Mouse (Mus musculus) left cerebral cortex, postnatal 10 days (tissue): ENCODE measurements at regions not wholly inside any gene's neighbourhood (a gene's known extent, or its start where the extent isn't known, plus 50 kb on each side); places are given as distances from the start of the nearest gene placed in this dataset.
A peak's percentile ranks its signal among the peaks of the same experiment; 100 is the strongest.

ENCODE experiments used
- DNase-seq, 2 experiments: peaks; one replicate each; pipeline ENCODE4 v3.0.0; 2021 to 2022; ENCODE audit warnings: low spot score in 2 of 2, mixed read lengths in 1 of 2; ENCODE audit errors: extremely low spot score in 1 of 2
- intact Hi-C: fragments of 180-260 bp; cut with DNase I; formaldehyde crosslinking; loops from one replicate; pipeline ENCODE4 v1.15.1; 2025

DNA sequence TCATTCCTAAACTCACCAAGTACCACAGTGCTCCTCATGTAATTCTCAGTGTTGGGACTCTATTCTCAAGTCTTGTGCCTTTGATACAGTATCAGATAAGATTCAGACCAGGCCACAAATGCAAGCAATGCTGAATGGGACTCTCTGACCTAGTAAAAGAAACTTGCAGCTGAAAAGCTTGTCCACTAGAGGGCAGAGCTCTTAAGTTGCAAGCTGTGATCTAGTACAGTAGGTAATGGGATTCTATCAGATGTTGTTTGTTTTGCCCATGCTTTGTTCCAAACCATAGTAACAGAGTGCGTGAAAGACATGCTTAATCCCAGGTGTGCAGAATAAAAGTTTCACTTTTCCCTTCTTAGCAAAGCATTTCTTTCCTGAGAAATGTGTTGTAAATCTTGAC is 383.2 kb upstream of the Chrm2 start:
- DNase-seq = peak in 1 of 2 experiments; percentile 5
- intact Hi-C loops = loop anchor here (10.0 kb wide), 1 partner anchor 620 kb away; no protein-coding TSS in a partner anchor

DNA sequence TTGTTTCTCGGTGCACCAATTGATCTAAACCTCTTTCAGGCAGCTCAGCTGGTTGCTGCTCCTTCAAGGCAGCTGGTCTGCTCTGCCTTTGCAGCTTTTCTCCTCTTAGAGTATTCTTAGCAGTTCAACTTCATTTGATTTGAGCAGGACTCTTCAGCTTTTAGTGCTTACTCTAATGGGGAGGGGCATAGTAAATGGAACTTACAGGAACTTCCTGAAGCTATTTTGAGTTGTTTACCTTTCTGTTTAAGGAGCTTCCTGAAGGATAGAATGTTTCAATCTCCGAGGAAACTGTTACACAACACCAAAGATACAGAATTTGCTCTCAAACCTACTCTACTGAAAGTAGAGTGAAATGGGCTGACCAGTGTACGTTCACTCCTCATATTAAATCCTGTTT is 385.8 kb upstream of the Chrm2 start:
- intact Hi-C loops = loop anchor here (10.0 kb wide), 1 partner anchor 617 kb away; no protein-coding TSS in a partner anchor
- no peak for DNase-seq

DNA sequence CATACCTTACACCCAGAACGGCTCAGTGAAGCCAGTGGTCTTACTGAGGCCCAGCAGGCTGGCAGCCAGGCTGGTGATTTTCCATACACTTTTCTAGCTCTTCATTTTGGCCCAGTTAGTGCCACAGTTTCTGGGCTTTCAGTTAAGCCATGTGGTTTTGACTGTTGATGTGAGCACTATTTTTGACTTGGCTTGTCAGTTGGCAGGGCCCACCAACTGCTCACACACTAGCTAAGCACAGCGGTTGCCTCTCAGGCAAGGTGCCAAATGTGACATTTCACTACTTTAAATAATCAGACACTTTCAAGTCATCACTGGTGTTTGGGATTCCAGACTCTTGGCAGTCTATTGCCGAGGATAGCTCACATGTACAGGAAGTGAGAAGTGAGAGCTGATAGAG is 399.0 kb upstream of the Chrm2 start:
- DNase-seq = peak; percentile 72 to 77
- intact Hi-C loops = no loop called here

DNA sequence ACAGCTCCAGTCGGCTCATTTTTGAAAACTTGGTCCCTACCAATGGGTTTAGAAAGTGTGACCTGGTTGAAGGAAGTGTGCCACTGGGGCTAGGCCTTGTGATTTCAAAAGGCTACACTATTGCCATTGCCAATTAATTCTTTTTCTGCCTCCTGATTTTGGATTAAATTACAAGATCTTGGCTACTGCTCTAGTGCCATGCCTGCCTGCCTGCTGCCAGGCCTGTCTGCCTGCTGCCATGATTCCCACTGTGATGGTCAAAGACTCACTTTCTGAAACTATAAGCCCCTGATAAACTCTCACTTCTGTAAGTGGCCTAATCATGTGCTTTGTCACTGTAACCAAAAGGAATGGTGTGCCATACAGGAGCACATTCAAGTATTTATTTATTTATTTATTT is 400.4 kb upstream of the Mtpn start:
- DNase-seq = no peak
- intact Hi-C loops = no loop called here

DNA sequence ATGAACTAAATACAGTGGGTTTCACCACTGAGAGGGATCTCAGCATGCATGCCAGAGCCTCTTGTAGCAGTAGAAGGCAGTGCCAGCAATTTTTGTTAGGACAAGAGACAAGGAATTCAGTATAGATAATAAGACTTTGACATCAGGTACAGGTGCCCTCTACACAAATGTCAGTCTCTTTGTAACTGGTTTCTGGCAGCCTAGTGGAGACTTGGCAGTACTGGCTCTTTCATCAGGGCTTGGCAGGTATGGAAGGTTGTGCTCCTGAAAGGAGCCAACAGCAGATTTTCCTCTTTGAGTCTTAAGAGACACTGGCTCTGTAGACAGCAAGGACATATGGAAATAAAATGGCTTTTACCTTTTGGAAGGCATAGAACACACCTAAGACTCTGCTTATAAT is 384.5 kb upstream of the Mtpn start:
- DNase-seq = no peak
- intact Hi-C loops = no loop called here

DNA sequence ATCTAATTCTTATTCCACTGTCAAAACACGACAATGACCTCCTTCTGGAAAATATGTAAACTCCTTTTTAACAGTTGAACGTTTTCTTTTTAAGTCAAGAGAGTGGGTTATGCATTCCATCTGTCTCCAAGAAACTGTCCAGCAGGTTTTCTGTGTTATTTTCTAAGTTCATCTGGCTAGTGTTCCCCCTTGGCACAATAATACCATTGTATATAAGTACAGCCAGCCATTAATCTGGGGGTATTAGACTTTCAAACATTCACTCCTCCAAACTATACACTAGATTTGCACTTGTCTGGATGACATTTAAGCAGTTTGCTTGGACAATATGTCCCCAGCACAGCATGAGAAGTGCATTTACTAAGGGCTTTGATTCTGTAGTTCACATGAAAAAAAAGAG is 358.3 kb upstream of the Mtpn start:
- no peak for DNase-seq
- intact Hi-C loops = no loop called here

DNA sequence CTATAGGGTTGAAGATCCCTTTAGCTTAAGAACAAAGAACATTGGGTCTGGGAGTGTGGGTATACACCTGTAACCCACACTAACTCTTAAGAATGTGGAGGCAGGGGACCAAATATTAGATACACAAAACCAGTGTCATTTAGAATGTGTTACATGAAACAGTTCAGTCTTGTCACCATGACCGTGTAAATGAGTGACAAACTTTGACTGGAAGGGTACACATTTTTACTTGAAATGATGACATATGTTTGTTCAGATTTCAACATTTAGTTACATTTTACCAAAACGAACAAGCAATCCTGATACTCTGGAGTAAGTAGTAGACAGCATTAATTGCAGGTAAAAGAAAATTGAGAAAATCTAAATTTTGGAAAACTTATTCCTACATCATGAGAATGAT is 356.0 kb upstream of the Mtpn start:
- DNase-seq = no peak
- intact Hi-C loops = no loop called here

DNA sequence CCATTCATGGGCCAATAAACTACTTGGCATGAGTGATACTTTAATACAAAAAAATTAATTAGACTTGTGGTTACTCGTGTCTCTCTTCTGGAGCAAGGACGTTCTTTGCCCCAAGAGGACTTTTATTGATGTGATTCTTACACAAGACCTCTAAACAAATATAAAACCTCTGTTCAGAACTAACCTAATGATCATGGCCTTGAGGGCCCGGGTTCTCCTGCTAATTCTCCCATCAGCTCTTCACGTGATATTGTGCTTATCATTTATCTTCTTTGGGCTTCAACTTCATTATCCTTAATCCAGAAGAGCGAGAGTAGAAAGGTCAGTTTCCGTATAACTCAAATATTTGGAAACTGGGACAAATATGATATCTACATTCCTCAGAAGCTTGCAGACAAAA is 335.0 kb upstream of the Mtpn start:
- intact Hi-C loops = no loop called here
- DNase-seq = no peak

DNA sequence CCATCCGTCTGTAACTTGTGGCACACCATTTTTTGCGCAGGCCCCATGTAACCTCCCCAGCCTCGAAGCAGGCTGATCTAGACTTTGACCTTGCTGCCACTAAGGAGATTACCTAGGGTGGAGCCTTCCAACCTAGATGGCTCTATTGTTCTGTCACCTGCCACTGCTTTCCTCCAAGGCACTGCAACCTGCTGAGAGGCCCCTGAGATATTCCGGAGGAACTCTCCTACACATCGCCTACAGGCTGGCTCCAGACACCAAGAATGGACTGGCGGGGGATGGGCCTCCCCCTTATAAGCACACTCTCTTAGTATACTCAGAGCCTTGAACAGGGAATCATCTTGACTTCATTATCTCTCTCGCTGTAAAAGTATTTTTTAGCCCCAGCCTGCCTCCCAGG is 331.7 kb upstream of the Mtpn start:
- no peak for DNase-seq
- intact Hi-C loops = no loop called here

DNA sequence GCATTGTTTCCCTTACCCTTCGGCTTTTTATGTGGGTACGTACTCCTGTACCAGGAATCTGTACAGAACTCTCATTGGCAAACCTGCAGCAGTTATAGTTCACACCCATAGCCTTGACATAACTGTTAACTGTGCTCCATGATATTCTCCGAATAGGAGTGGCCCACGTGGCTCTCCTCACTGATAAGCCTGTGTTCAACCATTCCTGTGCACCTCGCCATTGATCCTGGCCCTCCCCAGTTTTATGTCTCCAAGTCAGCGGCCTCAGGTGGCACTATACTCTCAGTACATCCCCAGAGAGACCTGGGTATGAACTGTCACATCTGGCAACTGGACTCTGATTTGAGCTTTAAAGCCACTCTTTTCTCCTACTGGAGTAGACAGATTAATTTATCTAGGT is 324.5 kb upstream of the Mtpn start:
- intact Hi-C loops = no loop called here
- DNase-seq = no peak

DNA sequence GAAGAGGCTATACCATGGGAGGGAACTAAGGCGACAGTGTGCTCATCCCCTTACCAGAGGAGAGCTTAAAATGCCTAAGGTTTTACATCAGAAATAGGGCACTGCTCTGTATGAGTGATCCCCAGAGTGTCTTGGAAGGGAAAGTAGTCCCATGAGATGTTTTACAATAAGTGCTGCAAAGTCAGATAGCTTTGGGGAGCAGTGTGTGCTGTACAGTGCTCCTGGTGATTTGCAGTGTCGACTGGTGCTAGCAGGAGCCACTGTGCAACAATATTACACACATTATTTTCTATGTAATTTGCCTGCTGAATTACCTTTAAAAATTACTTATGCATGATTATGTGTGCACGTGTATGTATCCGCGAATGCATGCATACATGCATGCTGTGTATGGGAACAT is 314.3 kb upstream of the Mtpn start:
- DNase-seq = no peak
- intact Hi-C loops = no loop called here

DNA sequence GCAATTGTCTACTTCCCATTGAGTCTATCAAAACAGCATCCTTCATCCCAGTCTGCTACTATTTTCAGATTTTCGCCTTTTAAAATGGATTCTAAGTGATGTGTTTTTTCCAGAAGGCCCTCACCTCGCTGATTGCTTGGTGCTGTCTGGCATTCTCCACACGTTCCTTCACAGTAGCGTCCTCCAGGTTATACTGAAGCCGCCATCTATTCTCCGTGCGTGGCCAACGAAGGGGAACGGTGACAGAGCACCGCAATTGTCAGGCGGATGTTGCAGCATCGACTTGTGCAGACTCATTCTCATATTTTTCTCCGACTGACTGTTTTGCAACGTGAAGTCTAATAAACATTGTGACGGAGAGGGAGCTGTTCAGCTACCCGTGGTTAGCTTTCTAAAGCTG is 277.0 kb upstream of the Mtpn start:
- no peak for DNase-seq
- intact Hi-C loops = no loop called here

DNA sequence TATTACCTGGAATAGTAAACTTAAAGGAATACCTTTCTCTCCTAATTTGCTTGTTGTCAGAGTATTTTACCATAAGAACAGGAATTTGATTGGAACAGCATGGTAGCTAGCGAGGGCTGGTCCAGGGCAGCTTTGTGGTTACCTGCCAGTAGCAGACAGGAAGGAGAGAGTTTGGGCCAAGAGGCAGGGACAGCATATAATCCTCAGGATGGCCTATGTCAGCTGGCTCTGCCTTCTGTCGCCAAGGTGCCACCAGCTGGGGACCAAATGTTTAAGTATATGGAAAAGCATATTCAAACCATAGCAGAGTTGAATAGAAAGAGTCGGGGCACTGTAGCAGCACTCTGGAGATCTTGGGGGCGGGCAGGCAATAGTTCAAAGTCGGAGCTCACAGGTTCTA is 274.8 kb upstream of the Mtpn start:
- DNase-seq = no peak
- intact Hi-C loops = no loop called here

DNA sequence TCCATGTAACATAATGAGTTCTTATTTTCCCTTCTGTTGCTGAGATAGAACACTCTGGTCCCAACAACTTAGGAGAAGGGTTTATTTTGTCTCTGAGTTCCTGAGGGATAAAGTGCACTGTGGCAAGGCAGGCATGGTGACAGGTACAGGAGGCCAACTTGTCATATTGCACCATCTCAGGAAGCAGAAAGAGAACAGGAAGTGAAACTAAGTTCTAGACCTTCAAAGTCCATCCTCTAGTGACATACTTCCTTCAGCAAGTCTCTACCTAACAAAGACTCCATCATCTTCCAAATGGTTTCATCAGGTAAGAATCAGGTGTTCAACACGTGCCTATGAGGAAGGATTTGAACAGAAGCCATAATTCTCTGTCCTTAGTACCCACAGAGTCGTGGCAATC is 266.1 kb upstream of the Mtpn start:
- DNase-seq = no peak
- intact Hi-C loops = no loop called here

DNA sequence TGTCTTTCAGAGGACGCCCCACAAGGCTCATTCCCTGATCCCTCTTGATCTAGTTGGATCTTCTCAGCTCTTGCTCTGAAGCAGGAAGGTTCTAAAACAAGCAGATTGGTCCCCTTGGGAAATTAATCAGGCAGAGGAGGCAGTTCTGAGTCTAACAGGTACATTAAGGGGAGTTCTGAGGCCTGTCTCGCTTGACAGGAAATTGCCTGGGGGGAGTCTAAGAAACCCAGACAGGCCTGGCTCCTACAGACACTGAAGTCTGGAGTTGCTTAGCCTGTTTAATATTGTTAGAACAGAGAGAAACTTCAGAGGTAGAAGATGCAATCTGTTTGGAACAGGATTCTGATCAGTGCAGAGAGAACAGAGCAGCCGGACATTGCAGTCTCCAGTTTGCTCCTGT is 264.4 kb upstream of the Mtpn start:
- intact Hi-C loops = no loop called here
- DNase-seq = no peak

DNA sequence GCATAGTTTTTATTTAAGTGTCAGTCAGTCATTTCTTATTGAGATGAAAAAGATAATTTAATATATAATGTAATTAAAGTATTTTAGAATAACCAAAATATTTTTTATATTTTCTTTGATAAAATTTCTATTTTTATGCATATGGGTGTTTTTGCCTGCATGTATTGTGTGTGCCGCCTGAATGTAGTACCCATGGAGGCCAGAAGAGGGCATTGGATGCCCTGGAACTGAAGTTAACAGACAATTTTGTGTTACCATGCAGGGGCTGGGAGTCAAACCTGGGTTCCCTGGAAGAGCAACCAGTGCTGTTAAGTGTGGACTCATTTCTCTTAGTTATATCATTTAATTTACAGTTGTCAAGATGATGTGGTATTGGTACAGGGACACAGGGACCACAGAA is 240.0 kb upstream of the Mtpn start:
- intact Hi-C loops = no loop called here
- DNase-seq = no peak

DNA sequence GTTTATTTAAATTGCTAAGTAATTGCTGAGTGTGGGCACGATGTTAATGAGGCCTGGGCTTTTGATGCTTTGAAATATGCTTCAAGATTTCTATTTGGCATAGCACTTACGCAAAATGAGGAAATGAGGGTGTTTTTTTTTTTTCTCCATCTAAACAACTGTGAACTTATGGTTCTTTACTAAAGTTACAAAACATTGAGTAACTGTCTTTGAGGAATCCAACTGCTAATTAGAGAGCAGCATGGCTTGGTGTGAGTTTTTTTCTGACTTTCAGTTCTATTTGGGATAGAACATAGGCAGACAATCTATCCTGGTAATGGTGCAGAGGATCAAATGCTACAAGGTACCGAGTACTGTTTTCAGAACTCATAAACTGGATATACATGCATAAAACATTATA is 231.2 kb upstream of the Mtpn start:
- DNase-seq = no peak
- intact Hi-C loops = no loop called here

DNA sequence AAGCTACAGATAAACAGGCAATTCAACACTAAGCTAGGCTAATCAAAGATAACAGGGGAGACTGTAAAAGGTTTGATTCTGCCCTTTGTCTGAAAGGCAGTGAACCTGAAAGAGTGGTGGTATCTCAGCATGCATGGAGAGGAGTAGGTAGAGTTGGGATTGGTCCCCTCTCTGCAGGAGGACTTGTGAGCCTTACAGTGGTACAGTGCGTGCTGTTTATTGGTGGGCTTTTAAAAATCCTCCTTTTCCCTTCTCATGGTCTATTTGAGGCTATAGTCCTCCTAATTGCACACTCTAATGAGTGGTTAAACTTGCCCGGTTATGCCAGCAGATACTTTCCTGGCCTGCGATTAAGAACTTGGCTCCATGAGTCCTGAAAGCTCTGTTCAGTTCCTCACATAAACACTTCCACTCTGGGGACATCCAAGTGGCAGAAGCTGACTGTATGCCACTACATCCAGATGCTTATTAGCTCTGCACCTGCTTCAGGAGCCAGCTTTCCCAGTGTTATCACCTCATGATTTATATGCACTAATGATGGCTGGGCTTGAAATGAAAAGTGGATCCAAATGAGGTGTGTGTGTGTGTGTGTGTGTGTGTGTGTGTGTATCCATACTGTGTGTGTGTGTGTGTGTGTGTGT is 220.0 kb upstream of the Mtpn start:
- DNase-seq = no peak
- intact Hi-C loops = no loop called here

DNA sequence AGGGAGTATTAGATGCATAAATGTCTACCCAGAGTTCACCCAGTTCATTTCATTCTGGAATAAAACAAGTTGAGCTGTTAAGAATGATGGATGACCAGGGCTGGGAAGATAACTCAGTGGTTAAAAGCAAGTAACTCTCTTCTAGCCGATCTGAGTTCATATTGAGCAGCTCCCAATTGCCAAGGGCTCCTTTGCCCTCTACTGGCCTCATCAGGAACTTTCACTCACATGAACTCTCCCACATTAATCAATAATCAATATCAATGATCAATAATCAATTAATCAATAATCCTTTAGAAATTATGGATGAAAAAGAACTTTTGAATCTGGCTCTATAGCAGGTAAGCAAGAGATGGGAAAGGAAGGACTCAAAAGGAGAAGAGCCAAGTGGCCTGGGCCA is 206.3 kb upstream of the Mtpn start:
- intact Hi-C loops = no loop called here
- DNase-seq = no peak

DNA sequence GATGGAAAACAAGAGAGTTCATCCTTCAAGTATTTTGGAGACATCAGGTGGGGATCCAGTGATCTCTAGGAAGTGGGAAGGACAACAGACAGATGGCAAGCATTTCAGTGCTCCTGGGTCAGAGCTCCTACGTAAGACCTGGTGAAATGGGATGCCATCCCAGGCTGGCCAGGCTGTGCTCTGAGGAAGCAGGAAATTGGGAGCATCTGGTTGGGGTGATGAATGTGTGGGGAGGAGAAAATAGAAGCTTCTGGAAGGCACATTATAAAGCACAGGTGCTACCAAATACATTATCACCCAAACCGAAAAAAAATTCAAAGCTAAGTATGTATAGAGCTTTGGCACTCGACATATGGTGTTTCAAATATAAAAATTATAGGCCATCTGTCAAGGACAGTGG is 165.9 kb upstream of the Mtpn start:
- DNase-seq = no peak
- intact Hi-C loops = no loop called here

DNA sequence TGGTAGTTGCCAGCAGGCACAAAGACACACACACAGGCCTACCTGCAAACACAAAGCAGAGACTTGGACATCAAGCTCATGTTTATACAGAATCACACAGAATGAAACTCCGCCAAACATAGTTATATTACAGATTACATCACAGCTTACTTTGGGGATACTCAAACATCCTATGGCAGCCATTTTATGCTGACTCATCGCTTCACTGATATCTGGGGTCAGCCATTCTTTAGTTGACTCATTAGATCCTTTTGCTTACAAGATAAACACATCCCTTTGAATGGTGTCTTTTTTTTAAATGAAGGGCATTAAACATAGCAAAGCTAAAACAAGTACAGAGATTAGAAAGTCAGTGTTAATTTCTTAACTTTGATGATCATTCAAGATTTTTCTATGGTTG is 127.4 kb upstream of the Mtpn start:
- intact Hi-C loops = no loop called here
- DNase-seq = no peak

DNA sequence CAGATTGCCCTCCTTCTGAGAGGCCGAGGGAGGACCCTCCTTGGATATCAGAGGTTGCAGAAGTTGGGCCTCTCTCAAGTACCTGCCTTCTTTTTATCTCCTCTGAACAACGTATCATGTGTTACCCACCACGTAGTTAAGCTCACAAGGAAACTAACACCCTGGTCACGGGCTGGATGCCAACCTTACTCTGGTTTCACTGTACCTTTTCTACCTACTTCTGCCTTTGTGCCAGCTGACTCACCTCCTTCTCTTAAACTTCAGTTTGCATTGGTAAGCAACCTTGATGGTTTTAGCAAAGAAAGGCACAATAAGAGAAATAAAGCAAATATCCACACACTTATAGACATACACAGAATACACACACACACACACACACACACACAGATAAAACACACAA is 111.7 kb upstream of the Mtpn start:
- DNase-seq = no peak
- intact Hi-C loops = no loop called here
